Mouse (Mus musculus): ENCODE results near the gene Dlx2. TPM values are rescaled to one million over a fixed set of nuclear protein-coding genes. Genes with fewer than 3 reads are reported as not detected.

Gene Dlx2
- total RNA-seq (2021): 10 to 100 TPM; 20.6 to 22.4 TPM

DNA sequence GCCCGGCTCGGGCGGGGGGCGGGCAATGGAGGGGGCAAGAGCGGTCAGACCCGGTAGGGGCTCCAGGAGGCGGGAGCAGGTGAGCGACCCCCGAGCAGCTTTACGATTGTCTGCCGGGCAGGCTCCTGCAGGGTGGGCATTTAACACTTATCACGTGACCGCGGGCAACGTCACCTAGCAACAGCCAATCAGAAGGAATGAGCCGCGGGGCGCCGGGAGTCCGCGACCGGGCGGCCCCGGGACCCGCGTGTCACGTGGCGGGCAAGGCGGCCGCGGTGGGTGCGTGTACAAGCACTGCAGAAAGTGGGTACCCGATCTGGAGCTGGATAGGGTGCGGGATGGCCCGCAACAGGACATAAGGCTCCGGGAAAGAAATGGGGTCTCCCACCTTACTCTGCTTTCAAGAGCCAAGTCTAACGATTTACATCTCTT, at the start of gene Dlx2:
Gene Dlx2, minus strand, starts transcription at position 115 of the 432 bp plus-strand sequence.
- intact Hi-C loops (cut with DNase I): loop anchor here (10.0 kb wide), 1 partner anchor 302 kb away; no protein-coding TSS in a partner anchor
- peak; percentile 62 for DNase-seq

DNA sequence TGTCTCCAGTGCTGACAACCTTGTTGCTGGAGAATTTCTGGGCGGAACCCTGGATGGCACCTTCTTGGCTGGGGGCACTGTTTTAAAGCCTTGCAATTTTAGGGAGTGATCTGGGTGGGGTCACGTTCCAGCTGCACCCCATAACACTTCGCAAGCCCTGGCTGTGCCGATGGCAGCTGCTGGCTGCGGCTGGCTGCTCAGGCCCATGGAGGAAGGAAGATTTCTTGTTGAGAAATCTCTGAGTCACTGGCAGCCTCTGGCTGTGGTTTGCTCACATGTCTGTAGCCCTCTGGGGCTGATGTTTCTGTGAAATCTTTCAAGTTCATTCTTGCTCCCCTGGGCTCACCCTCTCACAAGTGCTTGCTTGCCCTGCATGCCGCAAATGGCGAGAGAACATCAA, 47.9 kb upstream of the Dlx2 start:
- DNase-seq: no peak
- intact Hi-C loops (cut with DNase I): no loop called here

DNA sequence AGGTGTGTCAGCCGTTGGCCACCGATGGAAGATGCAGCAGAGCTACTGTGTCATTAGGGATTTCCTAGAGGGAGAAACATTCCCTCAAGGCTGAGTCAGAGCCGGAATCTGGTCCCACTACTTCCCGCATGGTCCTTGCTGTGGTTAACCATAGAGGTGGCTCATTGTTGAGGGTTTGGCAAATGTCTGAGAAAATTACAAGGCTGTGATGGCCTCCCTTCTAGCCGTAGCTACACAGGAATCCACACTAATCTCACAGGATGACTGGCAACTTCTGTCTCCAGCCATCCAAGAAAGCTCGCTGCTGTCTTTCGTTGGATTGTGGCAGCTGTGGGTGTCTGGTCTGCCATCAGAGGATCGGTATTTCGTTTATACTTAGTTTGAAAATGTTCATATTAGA, 42.6 kb upstream of the Dlx2 start:
- intact Hi-C loops (cut with DNase I): no loop called here
- DNase-seq: no peak

GRCm38 (mm10) chr2:71581488-71581887, 34.9 kb upstream of the Dlx2 start:
- intact Hi-C loops (cut with DNase I): loop anchor here (5.0 kb wide), 1 partner anchor 231 kb away; no protein-coding TSS in a partner anchor
- DNase-seq: no peak

- peak; percentile 68 for DNase-seq
- intact Hi-C loops (cut with DNase I): loop anchor here (5.0 kb wide), 1 partner anchor 231 kb away; no protein-coding TSS in a partner anchor
Measured at GRCm38 (mm10) chr2:71580632-71581466, 34.3 kb upstream of the Dlx2 start.

DNA sequence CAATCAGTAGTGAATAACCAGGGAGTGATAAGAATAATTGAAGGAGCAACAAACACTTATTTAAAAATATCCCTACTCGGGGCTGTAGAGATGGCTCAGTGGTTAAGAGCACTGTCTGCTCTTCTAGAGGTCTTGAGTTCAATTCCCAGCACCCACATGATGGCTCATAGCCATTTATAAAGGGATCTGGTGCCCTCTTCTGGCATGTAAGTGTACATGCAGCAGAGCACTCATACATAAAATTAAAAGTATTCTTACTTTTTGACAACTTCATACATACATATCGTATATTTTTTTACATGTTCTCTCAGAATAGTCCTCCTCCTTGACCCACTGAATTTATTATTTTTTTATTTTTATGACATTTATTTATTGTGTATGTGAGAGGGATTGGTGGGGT, 30.5 kb upstream of the Dlx2 start:
- intact Hi-C loops (cut with DNase I): no loop called here
- DNase-seq: no peak

DNA sequence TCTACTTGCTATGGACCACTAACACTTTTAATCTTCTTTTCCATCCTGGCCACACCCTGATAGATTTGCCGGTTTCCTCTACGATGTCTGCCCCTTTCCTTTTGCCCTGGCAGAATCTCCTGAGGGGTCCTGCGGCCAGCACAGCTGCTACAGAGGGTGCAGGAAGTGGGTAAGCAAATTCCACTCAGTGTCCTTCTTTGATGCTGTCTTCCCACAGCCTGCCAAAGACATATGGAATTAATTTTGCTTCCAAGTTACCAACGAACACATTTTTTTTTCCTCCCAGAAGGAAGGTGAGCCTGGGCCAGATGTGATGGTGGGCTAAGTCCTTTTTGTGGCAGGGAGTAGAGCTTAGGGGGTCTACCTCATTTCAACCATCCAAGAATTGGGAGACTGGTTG, 27.2 kb upstream of the Dlx2 start:
- intact Hi-C loops (cut with DNase I): no loop called here
- no peak for DNase-seq

DNA sequence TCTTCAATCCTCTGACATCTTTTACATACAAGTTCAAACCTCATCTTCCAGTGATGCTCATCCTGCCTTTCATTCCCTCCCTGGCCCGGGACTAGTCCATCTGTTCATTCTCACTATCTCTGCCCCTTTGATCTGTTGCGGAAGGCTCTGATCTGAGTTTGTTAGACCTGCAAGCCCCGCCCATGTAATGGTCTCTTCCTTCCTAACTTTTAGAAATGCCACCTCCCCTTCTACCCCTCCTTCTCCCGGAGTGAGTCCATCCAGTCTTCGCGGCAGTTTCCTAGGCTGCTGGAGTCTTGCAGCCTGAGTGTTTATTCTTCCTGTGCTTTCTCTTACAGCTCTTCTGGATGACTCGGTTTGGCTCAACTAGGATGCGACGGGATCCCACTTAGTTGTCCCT, 19.9 kb upstream of the Dlx2 start:
- intact Hi-C loops (cut with DNase I): no loop called here
- DNase-seq: no peak

DNA sequence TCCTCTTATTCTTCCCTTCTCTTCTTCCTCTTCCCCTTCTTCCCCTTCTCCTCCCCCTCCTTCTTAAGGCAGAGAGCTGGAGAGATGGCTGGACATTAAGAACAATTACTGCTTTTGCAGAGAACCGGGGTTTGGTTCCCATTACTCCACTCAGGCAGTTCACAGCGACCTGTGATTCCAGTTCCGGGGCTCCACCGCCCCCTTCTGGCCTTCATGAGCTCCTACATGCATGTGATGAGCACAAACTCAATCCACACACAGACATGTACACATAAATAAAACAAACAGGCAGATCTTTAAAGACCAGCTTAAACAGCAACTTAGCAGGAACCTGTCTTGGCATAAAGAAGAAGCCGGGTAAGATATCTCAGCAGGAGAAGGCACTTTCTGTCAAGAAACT, 9.5 kb upstream of the Dlx2 start:
- DNase-seq: no peak
- intact Hi-C loops (cut with DNase I): no loop called here

DNA sequence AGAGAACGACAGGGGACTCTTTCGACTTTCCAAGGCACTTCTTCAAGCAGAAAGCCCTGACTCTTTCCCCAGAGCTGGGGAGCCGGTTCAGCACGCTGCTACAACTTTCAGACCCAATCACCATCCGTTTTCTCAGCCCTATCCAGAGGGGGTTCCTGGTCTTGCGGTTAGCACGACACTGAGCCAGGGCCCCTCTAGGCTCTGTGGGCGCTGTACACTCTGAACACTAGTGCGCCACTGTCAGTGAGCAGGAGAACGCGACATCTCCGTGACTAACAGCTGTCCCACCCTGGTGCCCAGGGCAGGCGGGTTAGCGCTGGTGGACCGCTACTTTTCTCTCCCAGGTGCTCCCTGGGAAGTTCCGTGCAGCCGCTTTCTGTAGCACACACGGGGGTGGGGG, 5.2 kb upstream of the Dlx2 start:
- DNase-seq: no peak

DNA sequence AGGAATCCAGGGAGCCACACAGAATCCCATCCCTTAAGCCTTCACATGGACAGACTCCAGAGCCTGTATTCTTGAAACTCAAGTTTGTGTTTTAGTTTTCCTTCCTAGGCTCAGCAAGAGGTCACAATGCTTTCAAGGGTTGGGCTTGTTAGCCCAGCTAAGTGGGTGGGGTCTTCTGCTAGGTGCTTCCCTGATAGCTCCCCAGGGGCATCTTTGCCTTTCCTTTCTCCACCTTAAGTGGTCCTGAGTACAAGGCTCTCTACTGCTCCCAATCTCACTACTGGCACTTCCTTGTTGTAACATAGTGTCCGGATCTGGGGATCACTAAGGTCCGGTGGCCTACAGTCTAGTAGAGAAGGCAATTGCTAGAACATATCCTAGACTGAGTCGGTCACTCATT, 3.8 kb upstream of the Dlx2 start:
- intact Hi-C loops (cut with DNase I): no loop called here
- DNase-seq: no peak

More for the DNA sequence above, 5.2 kb upstream of the Dlx2 start:
- intact Hi-C loops (cut with DNase I): no loop called here

GRCm38 (mm10) chr2:71547829-71548228, 1.3 kb upstream of the Dlx2 start:
- intact Hi-C loops (cut with DNase I): loop anchor here (10.0 kb wide), 1 partner anchor 303 kb away; no protein-coding TSS in a partner anchor

GRCm38 (mm10) chr2:71545882-71546639, 493 bp downstream of the Dlx2 start:
- intact Hi-C loops (cut with DNase I): loop anchor here (10.0 kb wide), 1 partner anchor 301 kb away; no protein-coding TSS in a partner anchor
- DNase-seq: no peak

More at GRCm38 (mm10) chr2:71547829-71548228, 1.3 kb upstream of the Dlx2 start:
- DNase-seq: peak; percentile 86

- no peak for DNase-seq
- intact Hi-C loops (cut with DNase I): loop anchor here (10.0 kb wide), 1 partner anchor 301 kb away; no protein-coding TSS in a partner anchor
Measured at GRCm38 (mm10) chr2:71545401-71545881, 1.1 kb downstream of the Dlx2 start.

GRCm38 (mm10) chr2:71544391-71545285, 1.9 kb downstream of the Dlx2 start:
- intact Hi-C loops (cut with DNase I): loop anchor here (10.0 kb wide), 1 partner anchor 300 kb away; no protein-coding TSS in a partner anchor

DNA sequence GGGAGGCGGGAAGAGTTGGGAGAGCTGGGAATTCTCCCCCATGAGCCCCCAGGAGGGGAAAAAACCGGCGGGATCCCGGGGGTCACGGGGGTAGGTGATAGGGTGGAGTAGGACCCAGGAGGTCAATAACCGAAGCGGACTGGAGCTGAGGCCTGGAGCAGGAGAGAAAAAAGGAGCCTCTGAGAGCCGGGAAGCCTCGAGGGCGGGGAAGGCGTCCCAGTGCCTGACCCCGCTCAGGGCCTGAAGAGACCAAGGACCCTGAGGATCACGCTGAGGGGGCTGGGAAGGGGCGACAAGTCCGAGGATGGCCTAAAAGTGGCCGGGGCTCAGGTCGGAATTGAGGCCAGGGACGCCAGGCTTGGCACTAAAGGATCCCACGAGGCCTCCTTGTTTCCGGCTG, 2.6 kb downstream of the Dlx2 start:
- intact Hi-C loops (cut with DNase I): loop anchor here (10.0 kb wide), 1 partner anchor 299 kb away; no protein-coding TSS in a partner anchor
- no peak for DNase-seq

More at GRCm38 (mm10) chr2:71544391-71545285, 1.9 kb downstream of the Dlx2 start:
- DNase-seq: no peak

- intact Hi-C loops (cut with DNase I): loop anchor here (10.0 kb wide), 1 partner anchor 299 kb away; no protein-coding TSS in a partner anchor
- no peak for DNase-seq
Measured at GRCm38 (mm10) chr2:71543531-71543930, 3.0 kb downstream of the Dlx2 start.

DNA sequence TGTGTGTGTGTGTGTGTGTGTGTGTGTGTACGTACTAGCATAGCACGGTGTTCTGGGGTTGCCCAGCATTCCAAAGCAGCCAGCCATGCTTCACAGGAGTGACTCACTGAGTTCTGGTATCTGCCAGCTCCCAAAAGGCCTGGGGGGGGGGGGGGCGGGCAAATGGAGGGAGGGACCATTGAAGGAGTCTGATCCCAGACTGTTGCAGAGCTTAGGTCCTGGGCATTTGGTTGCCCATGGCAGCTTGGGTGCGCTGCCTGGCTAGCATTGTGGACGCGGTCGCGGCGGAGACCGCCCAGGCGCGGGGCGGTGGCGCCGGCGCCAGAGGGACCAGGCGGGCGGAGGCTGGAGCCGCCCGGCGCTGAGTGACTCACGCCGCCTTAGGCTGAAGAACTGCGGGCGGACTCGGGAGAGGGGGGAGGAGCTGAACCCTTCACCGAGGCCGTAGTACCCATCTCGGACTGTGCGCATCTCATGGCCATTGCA, 3.7 kb downstream of the Dlx2 start:
- intact Hi-C loops (cut with DNase I): loop anchor here (10.0 kb wide), 1 partner anchor 298 kb away; no protein-coding TSS in a partner anchor
- DNase-seq: no peak

DNA sequence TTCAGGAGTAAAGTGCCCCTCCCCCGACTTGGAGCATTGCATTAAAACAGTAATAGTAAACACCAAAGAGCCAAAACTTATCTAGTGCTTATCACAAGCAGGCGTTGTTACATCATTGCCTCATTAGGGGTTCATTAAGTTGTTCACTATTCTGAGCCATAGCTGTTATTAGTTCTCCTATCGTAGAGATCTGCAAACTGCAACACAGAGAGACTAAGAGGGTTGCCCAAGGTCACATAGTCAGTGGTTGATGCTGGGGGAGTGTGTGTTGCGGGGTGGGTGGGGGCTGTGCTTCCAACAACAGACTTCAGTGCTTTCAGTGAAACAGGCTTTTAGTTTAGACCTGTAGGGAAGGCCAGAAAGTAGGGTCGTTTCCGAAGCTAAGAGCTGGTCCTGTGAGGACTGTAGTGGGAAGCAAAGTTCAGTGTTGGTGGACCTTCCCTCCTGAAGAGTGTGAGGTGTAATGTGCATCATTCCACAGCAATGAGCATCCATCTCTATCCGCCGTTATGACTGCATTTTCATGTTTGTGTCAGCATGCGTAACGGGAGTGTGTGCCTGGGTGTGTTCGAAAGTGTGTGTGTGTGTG, 4.2 kb downstream of the Dlx2 start:
- intact Hi-C loops (cut with DNase I): loop anchor here (10.0 kb wide), 1 partner anchor 298 kb away; no protein-coding TSS in a partner anchor
- no peak for DNase-seq
